Mouse (Mus musculus) MEL (cell line): Measurements from ENCODE around the gene Trp53tg5. TPM values are rescaled to one million over a fixed set of nuclear protein-coding genes. Genes with fewer than 3 reads are reported as not detected.

ENCODE experiments used
- DNase-seq: peaks from one replicate; pipeline ENCODE4 v3.0.0; 2011; ENCODE audit warnings: low read depth, low spot score
- H3K27ac ChIP-seq: 2 replicates; pipeline ENCODE4 v1.5.1; 2012; ENCODE audit warnings: low read depth, mild to moderate bottlenecking, control low read depth, low read length, moderate library complexity; ENCODE audit not compliant: control insufficient read depth
- H3K27me3 ChIP-seq, 2 experiments: fragments of 150-350 bp in 1 of 2; sonication (generic) in 1 of 2; 2 replicates each; pipeline ENCODE4 v1.6.1; 2012; ENCODE audit warnings: low read length in 2 of 2, mild to moderate bottlenecking in 2 of 2, improper control_type of control experiment in 1 of 2, moderate library complexity in 1 of 2; ENCODE audit not compliant: insufficient read depth in 2 of 2, control insufficient read depth in 1 of 2
- H3K36me3 ChIP-seq, 2 experiments: 2 replicates each; pipeline ENCODE4 v1.6.1; 2012 to 2014; ENCODE audit warnings: low read length in 2 of 2, improper control_type of control experiment in 1 of 2, inconsistent platforms in 1 of 2, mild to moderate bottlenecking in 1 of 2; ENCODE audit not compliant: insufficient read depth in 2 of 2, control insufficient read depth in 1 of 2
- H3K4me1 ChIP-seq, 2 experiments: fragments of 150-350 bp in 1 of 2; sonication (generic) in 1 of 2; 2 replicates each; pipeline ENCODE4 v1.6.1; 2012; ENCODE audit warnings: low read length in 2 of 2, improper control_type of control experiment in 1 of 2, mild to moderate bottlenecking in 1 of 2; ENCODE audit not compliant: insufficient read depth in 2 of 2, control insufficient read depth in 1 of 2
- H3K4me3 ChIP-seq, 2 experiments: fragments of 150-350 bp in 1 of 2; sonication (generic) in 1 of 2; 2 replicates each; pipeline ENCODE4 v1.5.1; 2012; ENCODE audit warnings: low read depth in 2 of 2, low read length in 2 of 2, mild to moderate bottlenecking in 2 of 2, moderate library complexity in 2 of 2, control low read depth in 1 of 2, improper control_type of control experiment in 1 of 2; ENCODE audit not compliant: control insufficient read depth in 1 of 2, insufficient read depth in 1 of 2
- H3K79me2 ChIP-seq: 2 replicates; pipeline ENCODE4 v1.6.1; 2012; ENCODE audit warnings: mild to moderate bottlenecking, low read length, moderate library complexity; ENCODE audit not compliant: control insufficient read depth, poor library complexity, insufficient read depth
- H3K9ac ChIP-seq: 2 replicates; pipeline ENCODE4 v1.6.1; 2012; ENCODE audit warnings: low read depth, mild to moderate bottlenecking, control low read depth, low read length, moderate library complexity; ENCODE audit not compliant: control insufficient read depth, poor library complexity, severe bottlenecking
- H3K9me3 ChIP-seq: fragments of 150-350 bp; sonication (generic); replicated peaks from 2 replicates; pipeline ENCODE4 v1.6.1; 2012; ENCODE audit warnings: mild to moderate bottlenecking, low read length, improper control_type of control experiment, moderate library complexity; ENCODE audit not compliant: insufficient read depth
- BHLHE40 ChIP-seq: IDR thresholded peaks from 2 replicates; pipeline ENCODE4 v1.6.1; 2012; ENCODE audit warnings: low read depth, mild to moderate bottlenecking, inconsistent platforms, low read length, improper control_type of control experiment, borderline replicate concordance
- CHD2 ChIP-seq: IDR thresholded peaks from 2 replicates; pipeline ENCODE4 v1.6.1; 2011; ENCODE audit warnings: low read length, improper control_type of control experiment
- CTCF ChIP-seq, 3 experiments: IDR thresholded peaks in 2 of 3; conservative IDR thresholded peaks in 1 of 3; 2 replicates each; pipeline ENCODE4 v1.5.1; 2011 to 2012; ENCODE audit warnings: low read length in 3 of 3, low read depth in 2 of 3, mild to moderate bottlenecking in 2 of 3, improper control_type of control experiment in 1 of 3, inconsistent platforms in 1 of 3, mixed read lengths in 1 of 3, moderate library complexity in 1 of 3; ENCODE audit not compliant: control insufficient read depth in 1 of 3, insufficient read depth in 1 of 3, poor library complexity in 1 of 3, severe bottlenecking in 1 of 3
- E2F4 ChIP-seq: IDR thresholded peaks from 2 replicates; pipeline ENCODE4 v1.6.1; 2011; ENCODE audit warnings: low read depth, low read length, improper control_type of control experiment, borderline replicate concordance
- EP300 ChIP-seq, 2 experiments: IDR thresholded peaks; 2 replicates each; pipeline ENCODE4 v1.6.1; 2011; ENCODE audit warnings: improper control_type of control experiment in 2 of 2, low read length in 2 of 2, low read depth in 1 of 2, mild to moderate bottlenecking in 1 of 2
- ETS1 ChIP-seq: IDR thresholded peaks from 2 replicates; pipeline ENCODE4 v1.6.1; 2012; ENCODE audit warnings: low read depth, mild to moderate bottlenecking, inconsistent platforms, low read length, improper control_type of control experiment, moderate library complexity
- GATA1 ChIP-seq: IDR thresholded peaks from 2 replicates; pipeline ENCODE4 v1.6.1; 2011; ENCODE audit warnings: low read depth, low read length, improper control_type of control experiment
- JUND ChIP-seq: IDR thresholded peaks from 2 replicates; pipeline ENCODE4 v1.6.1; 2011; ENCODE audit warnings: low read depth, mild to moderate bottlenecking, improper control_type of control experiment, low read length
- MAFK ChIP-seq: IDR thresholded peaks from 2 replicates; pipeline ENCODE4 v1.6.1; 2011; ENCODE audit warnings: low read depth, mild to moderate bottlenecking, low read length, improper control_type of control experiment, borderline replicate concordance
- MAX ChIP-seq: IDR thresholded peaks from 2 replicates; pipeline ENCODE4 v1.6.1; 2011; ENCODE audit warnings: low read length, improper control_type of control experiment
- MEF2A ChIP-seq: IDR thresholded peaks from 2 replicates; pipeline ENCODE4 v1.6.1; 2014; ENCODE audit warnings: low read depth, mild to moderate bottlenecking, inconsistent platforms, low read length, improper control_type of control experiment; ENCODE audit not compliant: poor library complexity, insufficient replicate concordance, severe bottlenecking; ENCODE audit errors: extremely low read depth
- MXI1 ChIP-seq: IDR thresholded peaks from 2 replicates; pipeline ENCODE4 v1.6.1; 2011; ENCODE audit warnings: mild to moderate bottlenecking, low read depth, low read length, improper control_type of control experiment
- MYC ChIP-seq: IDR thresholded peaks from 2 replicates; pipeline ENCODE4 v1.6.1; 2011; ENCODE audit warnings: low read depth, mild to moderate bottlenecking, low read length, improper control_type of control experiment, moderate library complexity
- NRF1 ChIP-seq: IDR thresholded peaks from 2 replicates; pipeline ENCODE4 v1.6.1; 2014; ENCODE audit warnings: low read depth, mild to moderate bottlenecking, inconsistent platforms, low read length, improper control_type of control experiment, moderate library complexity; ENCODE audit not compliant: poor library complexity, insufficient read depth, severe bottlenecking
- POLR2AphosphoS5 ChIP-seq: IDR thresholded peaks from 2 replicates; pipeline ENCODE4 v1.6.1; 2012; ENCODE audit warnings: low read depth, borderline replicate concordance, mild to moderate bottlenecking, inconsistent platforms, low read length, moderate library complexity, mixed read lengths
- RCOR1 ChIP-seq: IDR thresholded peaks from 2 replicates; pipeline ENCODE4 v1.6.1; 2012; ENCODE audit warnings: low read depth, mild to moderate bottlenecking, inconsistent platforms, low read length, improper control_type of control experiment
- SIN3A ChIP-seq: IDR thresholded peaks from 2 replicates; pipeline ENCODE4 v1.6.1; 2012; ENCODE audit warnings: low read length, improper control_type of control experiment, inconsistent platforms
- SMC3 ChIP-seq: IDR thresholded peaks from 2 replicates; pipeline ENCODE4 v1.6.1; 2011; ENCODE audit warnings: low read depth, low read length, improper control_type of control experiment
- TAL1 ChIP-seq: IDR thresholded peaks from 2 replicates; pipeline ENCODE4 v1.6.1; 2012; ENCODE audit warnings: mild to moderate bottlenecking, inconsistent platforms, low read length, moderate library complexity, mixed read lengths
- TBP ChIP-seq: IDR thresholded peaks from 2 replicates; pipeline ENCODE4 v1.8.0; 2011; ENCODE audit warnings: low read depth, low read length, improper control_type of control experiment
- UBTF ChIP-seq: IDR thresholded peaks from 2 replicates; pipeline ENCODE4 v1.6.1; 2012; ENCODE audit warnings: low read depth, mild to moderate bottlenecking, inconsistent platforms, low read length, improper control_type of control experiment, moderate library complexity, borderline replicate concordance; ENCODE audit not compliant: insufficient read depth
- ZC3H11A ChIP-seq: IDR thresholded peaks from 2 replicates; pipeline ENCODE4 v1.6.1; 2012; ENCODE audit warnings: low read depth, mild to moderate bottlenecking, inconsistent platforms, low read length, improper control_type of control experiment
- ZMIZ1 ChIP-seq: IDR thresholded peaks from 2 replicates; pipeline ENCODE4 v1.6.1; 2012; ENCODE audit warnings: low read depth, mild to moderate bottlenecking, inconsistent platforms, low read length, improper control_type of control experiment, moderate library complexity
- ZNF384 ChIP-seq: IDR thresholded peaks from 2 replicates; pipeline ENCODE4 v1.6.1; 2012; ENCODE audit warnings: low read depth, mild to moderate bottlenecking, inconsistent platforms, low read length, improper control_type of control experiment
- polyA plus RNA-seq, 2 experiments: library from polyadenylated mRNA; stranded (reverse) in 1 of 2; unstranded in 1 of 2; fragments of >175 nt in 1 of 2; fragments of >200 nt in 1 of 2; gene quantifications; 2 replicates each; pipeline versions ENCODE4 v1.2.1 to v1.2.4; 2012; ENCODE audit warnings: low replicate concordance in 2 of 2, low read depth in 1 of 2; ENCODE audit not compliant: insufficient read length in 2 of 2, insufficient read depth in 1 of 2, missing spikeins in 1 of 2
- total RNA-seq: library from RNA; depleted of rRNA; stranded (reverse); fragments of 300-350 nt; gene quantifications from 2 replicates; pipeline ENCODE4 v1.2.3, GENCODE M21; 2012

Gene Trp53tg5
- total and polyA plus RNA-seq, 3 experiments, result 0.13 TPM; not detected in 2

DNA sequence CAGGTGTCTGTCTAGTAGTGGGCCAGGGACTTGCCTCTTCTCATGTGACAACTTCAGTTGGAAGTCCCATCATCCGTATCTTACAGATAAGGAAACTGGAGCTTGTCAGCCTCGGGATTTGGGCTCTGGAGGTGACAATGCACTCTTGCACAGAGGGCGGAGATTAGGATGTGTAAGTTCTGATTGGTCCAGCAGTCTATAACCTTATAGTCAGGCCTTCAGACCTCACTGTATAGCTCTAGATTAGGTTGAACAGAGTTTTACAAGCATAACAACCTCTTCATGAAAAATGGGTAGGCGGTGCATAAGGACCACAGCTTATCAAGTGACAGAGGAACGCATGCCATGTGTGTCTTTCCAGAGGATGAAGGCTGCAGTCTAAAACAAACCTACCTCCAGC, 6.7 kb downstream of the Trp53tg5 start (continued):
- TF ChIP-seq JUND, result no peak
- TF ChIP-seq SMC3, result no peak
- TF ChIP-seq ETS1, result peak; percentile 78
- TF ChIP-seq MYC, result 0 out of 2 replicates have a peak, but pooled peaks have one; percentile 24
- TF ChIP-seq EP300 (IDR thresholded peaks at IDR 0.05; ENCODE audit: low read depth in 1 of 2, low read length in 2 of 2), result peak; percentile 55 to 86
- no peak for TF ChIP-seq CTCF (IDR thresholded peaks at IDR 0.05 in 2 of 3, conservative IDR thresholded peaks at IDR 0.05 in 1 of 3; ENCODE audit: control insufficient read depth in 1 of 3, insufficient read depth in 1 of 3, low read depth in 2 of 3, low read length in 3 of 3, poor library complexity in 1 of 3, severe bottlenecking in 1 of 3)
- TF ChIP-seq MAX, result peak; percentile 76

DNA sequence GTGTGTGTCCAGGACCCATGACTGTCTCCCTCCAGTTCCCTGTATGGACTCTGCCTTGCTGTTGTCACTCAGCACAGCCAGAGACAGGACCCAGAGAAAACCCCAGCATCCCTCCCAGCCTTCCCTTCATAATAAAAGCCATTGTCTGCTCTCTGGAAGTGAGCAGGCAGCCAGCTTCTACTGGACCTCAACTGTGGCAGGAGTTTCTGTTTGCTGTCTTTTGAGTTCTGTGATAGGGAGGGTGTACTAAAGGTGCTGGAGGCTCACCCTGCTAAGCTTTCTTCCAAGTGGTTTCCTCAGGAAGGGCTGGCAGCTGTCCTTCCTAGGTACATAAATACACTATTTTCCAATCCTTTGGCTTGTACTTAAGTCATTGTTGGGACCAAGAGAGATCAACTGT, 8.4 kb downstream of the Trp53tg5 start:
- Histone ChIP-seq H3K4me1 (peaks cover 15 to 24% of the 10 kb centered on the region in 2 experiments; a peak in 3 of 4 replicates), H3K36me3 (peaks cover 0 to 25% of the 10 kb centered on the region in 2 experiments; a peak in 2 of 4 replicates)

DNA sequence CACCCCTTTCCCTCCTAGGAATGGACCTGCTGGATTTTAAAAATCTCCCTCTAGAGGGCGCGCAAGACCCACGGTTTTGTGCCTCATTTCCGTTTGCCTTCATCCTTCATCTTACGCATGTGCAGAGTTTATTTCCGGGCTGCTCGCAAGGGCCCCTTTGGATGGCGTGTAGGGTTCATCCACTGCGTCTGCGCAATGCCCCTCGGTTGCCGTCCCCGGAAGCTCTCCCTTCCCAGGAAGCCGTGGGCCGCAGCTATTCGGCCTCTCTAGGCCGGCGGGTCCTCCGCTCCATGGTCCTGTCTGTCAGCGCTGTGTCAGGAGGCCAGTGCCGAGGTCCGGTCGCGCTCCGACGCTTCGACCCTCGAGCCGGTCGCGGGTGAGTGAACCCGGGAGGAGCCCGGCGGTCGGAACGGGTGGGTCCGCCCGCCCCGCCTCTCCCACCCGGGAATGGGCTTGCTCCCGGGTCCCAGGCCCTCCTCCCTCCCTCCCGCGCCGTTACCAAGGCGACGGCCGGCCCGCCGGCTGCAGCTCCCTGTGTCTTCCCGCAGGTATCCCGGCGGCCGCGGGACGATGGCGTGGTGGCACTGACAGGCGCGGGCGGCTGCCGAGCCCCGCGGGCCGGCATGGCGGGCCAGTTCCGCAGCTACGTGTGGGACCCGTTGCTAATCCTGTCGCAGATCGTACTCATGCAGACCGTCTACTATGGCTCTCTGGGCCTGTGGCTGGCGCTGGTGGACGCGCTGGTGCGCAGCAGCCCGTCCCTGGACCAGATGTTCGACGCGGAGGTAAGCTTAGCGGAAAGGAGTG, 12.6 kb downstream of the Trp53tg5 start, which contains the start of gene Gm20458:
Gene Gm20458, plus strand, starts transcription at position 223 of the 807 bp plus-strand sequence.
- Histone ChIP-seq H3K9me3 (no peaks in the 10 kb centered on the region), H3K79me2 (peaks cover 21% of the 10 kb centered on the region), H3K4me3 (peak within 1 kb of the TSS; percentile 70 to 100), H3K9ac (peak within 1 kb of the TSS; percentile 85), H3K27me3 (no peaks in the 10 kb centered on the region; a peak in 1 of 4 replicates), H3K4me1 (peaks cover 6 to 8% of the 10 kb centered on the region in 2 experiments; a peak in 2 of 4 replicates), H3K36me3 (peaks cover 0 to 12% of the 10 kb centered on the region in 2 experiments; a peak in 2 of 4 replicates), H3K27ac (peak within 1 kb of the TSS; percentile 47)
- DNase-seq, result peak; percentile 98
- TF ChIP-seq MEF2A (no peak), EP300 (IDR thresholded peaks at IDR 0.05; ENCODE audit: low read depth in 1 of 2, low read length in 2 of 2) (0 out of 4 replicates have a peak, but pooled peaks of 1 of the 2 experiments have one; percentile 16), ZMIZ1 (no peak), MAFK (no peak), ZC3H11A (peak; percentile 37), CTCF (IDR thresholded peaks at IDR 0.05 in 2 of 3, conservative IDR thresholded peaks at IDR 0.05 in 1 of 3; ENCODE audit: control insufficient read depth in 1 of 3, insufficient read depth in 1 of 3, low read depth in 2 of 3, low read length in 3 of 3, poor library complexity in 1 of 3, severe bottlenecking in 1 of 3) (peak; percentile 59 to 88 (median 72)), RCOR1 (no peak), NRF1 (peak; percentile 98), GATA1 (0 out of 2 replicates have a peak, but pooled peaks have one; percentile 17), E2F4 (no peak; the same call in 1 of the 2 replicates), TBP (peak; percentile 67; the same call in 1 of the 2 replicates), JUND (no peak), BHLHE40 (no peak), SMC3 (peak; percentile 57), POLR2AphosphoS5 (no peak), CHD2 (peak; percentile 23; the same call in 1 of the 2 replicates), UBTF (no peak), ZNF384 (peak; percentile 53; the same call in 1 of the 2 replicates), TAL1 (no peak), MXI1 (peak; percentile 81), SIN3A (peak; percentile 96), MYC (peak; percentile 83)

More for the DNA sequence above, 8.4 kb downstream of the Trp53tg5 start:
- TF ChIP-seq SIN3A (0 out of 2 replicates have a peak, but pooled peaks have one; percentile 15), GATA1 (no peak)
- TF ChIP-seq, all 39 proteins: peak for 1
- no peak for DNase-seq
- peaks cover 21% of the 10 kb centered on the region for H3K79me2 ChIP-seq
- H3K9me3 ChIP-seq, result no peaks in the 10 kb centered on the region
- no peak overlapping the region for H3K4me3 ChIP-seq
- no peak overlapping the region for H3K27ac ChIP-seq
- H3K27me3 ChIP-seq, result no peaks in the 10 kb centered on the region
- H3K9ac ChIP-seq, result no peak overlapping the region
